In genomic region chr5:77762013-77762412, GRCm38 (mm10) we compare ENCODE assay signal across 24 mouse cellular contexts.
"Had no signal": no experiment of that assay in that cellular context is flagged by ENCODE, and none has a peak within 500 bp of the region (broad histone marks: within the 10 kb centered on the region; RNA-seq: fewer than 3 reads in every experiment).

No protein-coding gene starts in this region.

- H3K27me3 ChIP-seq: limb, embryonic 13.5 days; liver, embryonic 12.5 days; liver, embryonic 15.5 days; lung, embryonic 15.5 days; megakaryocyte, embryonic 14.5 days; midbrain, embryonic 13.5 days had no signal

- H3K36me3 ChIP-seq: limb, embryonic 10.5 days; limb, embryonic 13.5 days; liver, embryonic 12.5 days; liver, embryonic 15.5 days; lung, embryonic 15.5 days; midbrain, embryonic 10.5 days; midbrain, embryonic 13.5 days had no signal

- H3K4me2 ChIP-seq: limb, embryonic 13.5 days; liver, embryonic 12.5 days; liver, embryonic 15.5 days; lung, embryonic 15.5 days; midbrain, embryonic 13.5 days had no signal

- ATAC-seq: liver, embryonic 12.5 days; midbrain, embryonic 13.5 days; midbrain, embryonic 16.5 days had no signal

- H3K27ac ChIP-seq: kidney, postnatal 0 days; layer of hippocampus, adult 2 months; limb, embryonic 10.5 days; limb, embryonic 13.5 days; liver, embryonic 12.5 days; liver, embryonic 15.5 days; lung, embryonic 15.5 days; midbrain, embryonic 10.5 days; stomach, postnatal 0 days had no signal

- DNase-seq: kidney, postnatal 25 days; layer of hippocampus, adult 9-11 months; liver; lung, adult 18-20 months; lung, postnatal 36 days; right cerebral cortex, adult 18-20 months; right cerebral cortex, postnatal 14 days; right cerebral cortex, postnatal 4 days; thymus, adult 2 months; thymus, postnatal 14 days; thymus, postnatal 4 days had no signal

- H3K4me1 ChIP-seq: limb, embryonic 10.5 days; limb, embryonic 13.5 days; liver, embryonic 12.5 days; liver, embryonic 15.5 days; lung, embryonic 15.5 days; megakaryocyte, embryonic 14.5 days; midbrain, embryonic 10.5 days; midbrain, embryonic 13.5 days had no signal

- H3K9ac ChIP-seq: limb, embryonic 13.5 days; liver, embryonic 12.5 days; liver, embryonic 15.5 days; lung, embryonic 15.5 days; midbrain, embryonic 13.5 days had no signal

- H3K4me3 ChIP-seq: layer of hippocampus, adult 2 months; limb, embryonic 10.5 days; limb, embryonic 13.5 days; liver, embryonic 12.5 days; liver, embryonic 15.5 days; lung, embryonic 15.5 days; megakaryocyte, embryonic 14.5 days; midbrain, embryonic 10.5 days; midbrain, embryonic 13.5 days; myocyte had no signal

- H3K9me3 ChIP-seq: limb, embryonic 10.5 days; limb, embryonic 13.5 days; liver, embryonic 15.5 days; lung, embryonic 15.5 days; midbrain, embryonic 10.5 days; midbrain, embryonic 13.5 days had no signal
